Mouse (Mus musculus) stomach, postnatal 0 days (tissue): ENCODE data around the gene Phc1. TPM values are rescaled to one million over a fixed set of nuclear protein-coding genes. Genes with fewer than 3 reads are reported as not detected.

Source experiments
- ATAC-seq: fragments of 200-750 bp; cut with Nextera tagmentation; 2 replicates; pipeline ENCODE4 v1.8.0; 2017; ENCODE audit not compliant: low FRiP score, low TSS enrichment
- DNase-seq: peaks from one replicate; pipeline ENCODE4 v3.0.0-alpha.2; 2016; ENCODE audit warnings: low spot score
- H3K27ac ChIP-seq: fragments of 300-500 bp; sonication (generic); replicated peaks from 2 replicates; pipeline ENCODE4 v1.5.1; 2014; ENCODE audit warnings: mild to moderate bottlenecking, control low read depth
- H3K27me3 ChIP-seq: fragments of 300-500 bp; sonication (generic); 2 replicates; pipeline ENCODE4 v1.6.1; 2014; ENCODE audit warnings: low read length; ENCODE audit not compliant: control insufficient read depth, insufficient read depth
- H3K36me3 ChIP-seq: fragments of 300-500 bp; sonication (generic); 2 replicates; pipeline ENCODE4 v1.6.1; 2014; ENCODE audit warnings: low read length, mixed read lengths; ENCODE audit not compliant: control insufficient read depth, insufficient read depth
- H3K4me1 ChIP-seq: fragments of 300-500 bp; sonication (generic); replicated peaks from 2 replicates; pipeline ENCODE4 v1.6.1; 2014; ENCODE audit warnings: antibody characterized with exemption; ENCODE audit not compliant: control insufficient read depth, insufficient read depth
- H3K4me2 ChIP-seq: fragments of 300-500 bp; sonication (generic); replicated peaks from 2 replicates; pipeline ENCODE4 v1.6.1; 2014; ENCODE audit warnings: low read depth, mild to moderate bottlenecking, control low read depth, moderate library complexity
- H3K4me3 ChIP-seq: fragments of 300-500 bp; sonication (generic); 2 replicates; pipeline ENCODE4 v1.5.1; 2014; ENCODE audit warnings: low read depth, low read length, control low read depth
- H3K9ac ChIP-seq: fragments of 300-500 bp; sonication (generic); 2 replicates; pipeline ENCODE4 v1.6.1; 2014; ENCODE audit warnings: mild to moderate bottlenecking, low read length, control low read depth, mixed read lengths
- H3K9me3 ChIP-seq: fragments of 300-500 bp; sonication (generic); 2 replicates; pipeline ENCODE4 v1.6.1; 2016; ENCODE audit warnings: low read length; ENCODE audit not compliant: control insufficient read depth
- CTCF ChIP-seq: IDR thresholded peaks from 2 replicates; pipeline ENCODE4 v1.5.1; 2016; ENCODE audit warnings: antibody characterized with exemption, low read depth, mild to moderate bottlenecking, moderate library complexity
- EP300 ChIP-seq: optimal IDR thresholded peaks from 2 replicates; pipeline ENCODE3; 2016; ENCODE audit warnings: antibody characterized with exemption
- whole genome bisulfite sequencing: fragments of 180-500 bp; shearing (Covaris S2); extraction: QIAGEN DNeasy Blood & Tissue Kit; methylation state at CpG from one replicate; pipeline ENCODE4 v1.1.7; 2014; 5-methylcytosine and 5-hydroxymethylcytosine counted together
- polyA plus RNA-seq: library from polyadenylated mRNA; unstranded; fragments of >200 nt; fragmentation: Nextera tagmentation; extraction: Ambion mirVana; gene quantifications from 2 replicates; pipeline ENCODE4 v1.2.1, GENCODE M21; 2015

The Phc1 gene
- polyA plus RNA-seq, 1 experiment from 2014 or later, result 5.3 TPM

- Histone ChIP-seq H3K9ac (peak overlapping the region; percentile 81), H3K4me2 (peak overlapping the region; percentile 64), H3K27ac (peak overlapping the region; percentile 80), H3K27me3 (no peaks in the 10 kb centered on the region), H3K4me3 (peak overlapping the region; percentile 65), H3K9me3 (no peaks in the 10 kb centered on the region), H3K36me3 (no peaks in the 10 kb centered on the region; the same call in 1 of the 2 replicates), H3K4me1 (no peaks in the 10 kb centered on the region)
- WGBS, result 3% methylated on average over 11 of the region's 11 CpGs
- ATAC-seq (no peak), DNase-seq (no peak)
- TF ChIP-seq EP300, result no peak
These were observed 30.9 kb downstream of the Phc1 start for GRCm38 (mm10) chr6:122309446-122309960.

- peak; percentile 100 for ATAC-seq
- WGBS, result under 1% methylated on average over 49 of the region's 49 CpGs
These were observed 31.6 kb downstream of the Phc1 start, which contains the start of gene M6pr for GRCm38 (mm10) chr6:122308505-122309393. M6pr (plus strand) TSS chr6:122308720.

GRCm38 (mm10) chr6:122308136-122308504, 32.2 kb downstream of the Phc1 start:
- DNase-seq, result no peak
- WGBS, result 58% methylated on average over 6 of the region's 6 CpGs
- Histone ChIP-seq H3K4me1 (no peaks in the 10 kb centered on the region), H3K27me3 (no peaks in the 10 kb centered on the region), H3K36me3 (no peaks in the 10 kb centered on the region), H3K4me3 (no peak overlapping the region; the same call in 1 of the 2 replicates), H3K4me2 (no peak overlapping the region), H3K9ac (no peak overlapping the region), H3K27ac (no peak overlapping the region), H3K9me3 (no peaks in the 10 kb centered on the region)
- TF ChIP-seq CTCF (no peak), EP300 (no peak)
- ATAC-seq, result no peak

More at GRCm38 (mm10) chr6:122308505-122309393, 31.6 kb downstream of the Phc1 start, which contains the start of gene M6pr:
- TF ChIP-seq EP300 (no peak), CTCF (peak; percentile 92)
- Histone ChIP-seq H3K9ac (peak within 1 kb of the TSS; percentile 81), H3K36me3 (no peaks in the 10 kb centered on the region; the same call in 1 of the 2 replicates), H3K4me1 (no peaks in the 10 kb centered on the region), H3K27ac (peak within 1 kb of the TSS; percentile 80), H3K4me2 (peak within 1 kb of the TSS; percentile 64), H3K4me3 (peak within 1 kb of the TSS; percentile 65), H3K9me3 (no peaks in the 10 kb centered on the region), H3K27me3 (no peaks in the 10 kb centered on the region)
- peak; percentile 96 for DNase-seq

DNA sequence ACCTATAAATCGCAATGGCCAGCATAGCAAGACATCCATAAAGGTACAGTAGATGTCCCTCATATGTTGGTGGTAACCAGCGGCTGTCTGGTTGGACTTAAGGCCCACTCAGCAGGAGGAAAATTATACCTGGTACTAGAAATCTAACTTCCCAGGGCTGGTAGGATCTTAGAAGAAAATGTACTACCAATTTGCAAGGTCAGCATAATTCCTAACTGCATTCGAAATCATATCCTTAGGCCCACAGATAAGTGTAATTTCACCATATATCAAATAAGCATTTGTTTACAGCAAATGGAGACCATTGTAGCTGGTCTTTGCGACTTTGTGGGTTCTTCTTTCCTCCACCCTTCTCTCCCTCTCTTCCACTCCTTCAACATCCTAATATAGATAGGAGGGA, 33.7 kb downstream of the Phc1 start:
- Histone ChIP-seq H3K27me3 (no peaks in the 10 kb centered on the region), H3K4me1 (no peaks in the 10 kb centered on the region), H3K4me3 (no peak overlapping the region), H3K9me3 (no peaks in the 10 kb centered on the region), H3K9ac (no peak overlapping the region), H3K27ac (no peak overlapping the region), H3K4me2 (no peak overlapping the region), H3K36me3 (no peaks in the 10 kb centered on the region)
- 84% methylated on average over 4 of the region's 4 CpGs for WGBS
- DNase-seq (no peak), ATAC-seq (no peak)
- TF ChIP-seq CTCF, result no peak

- Histone ChIP-seq H3K4me1 (no peaks in the 10 kb centered on the region), H3K27me3 (no peaks in the 10 kb centered on the region), H3K9ac (no peak overlapping the region), H3K4me2 (no peak overlapping the region), H3K9me3 (no peaks in the 10 kb centered on the region), H3K27ac (no peak overlapping the region), H3K36me3 (no peaks in the 10 kb centered on the region), H3K4me3 (no peak overlapping the region)
- 76% methylated on average over 12 of the region's 12 CpGs for WGBS
- TF ChIP-seq CTCF, result no peak
- TF ChIP-seq EP300, result no peak
- ATAC-seq (no peak), DNase-seq (no peak)
These were observed 35.4 kb downstream of the Phc1 start for GRCm38 (mm10) chr6:122304790-122305555.
